Mouse (Mus musculus) T-helper 2 cell (primary cell): ENCODE data around the gene Cdkal1.

Experiments used
- in situ Hi-C: fragments of 300-600 bp; cut with MboI, MseI; formaldehyde crosslinking; loops from one replicate; pipeline ENCODE4 v1.15.1; 2025; ENCODE audit warnings: high pct_unique_total_duplicates

Cdkal1 gene

DNA sequence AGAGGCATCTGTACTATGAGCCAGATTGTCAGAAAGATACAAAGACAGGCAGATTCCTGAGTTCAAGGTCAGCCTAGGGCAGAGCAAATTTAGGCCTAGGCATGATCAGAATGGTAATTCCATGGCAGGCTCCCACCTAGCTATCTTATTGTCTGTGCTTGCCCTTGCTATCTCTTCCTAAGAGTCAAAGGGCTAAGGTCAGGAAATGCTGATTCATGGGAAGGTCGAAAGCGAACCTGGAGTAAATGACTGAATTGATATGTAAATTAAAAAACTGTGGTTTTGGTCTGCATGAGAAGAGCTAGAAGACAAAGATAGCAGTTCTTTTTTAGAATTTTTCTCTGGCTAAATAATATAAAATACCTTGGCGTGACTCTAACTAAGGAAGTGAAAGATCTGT, 262.4 kb downstream of the Cdkal1 start:
- in situ Hi-C loops = no loop called here

GRCm38 (mm10) chr13:29590685-29591084, 264.8 kb downstream of the Cdkal1 start:
- in situ Hi-C loops = no loop called here

DNA sequence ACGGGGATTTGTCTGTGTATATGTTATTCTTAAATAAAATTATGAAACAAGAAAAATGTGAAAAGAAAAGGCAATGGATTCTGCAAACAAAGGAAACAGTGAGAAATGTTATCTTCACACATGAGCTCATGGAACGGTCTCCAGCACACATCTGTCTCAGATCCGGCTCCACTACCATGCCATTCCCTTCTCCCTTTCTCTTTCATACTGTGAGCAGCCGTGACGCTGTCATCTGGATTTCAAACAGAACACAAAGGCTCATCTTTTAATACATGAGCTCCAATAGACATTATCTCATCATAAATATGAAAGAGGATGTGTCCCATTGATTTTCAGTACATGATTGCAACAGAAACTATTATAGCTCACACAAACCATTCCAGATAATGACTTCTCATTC, 265.3 kb downstream of the Cdkal1 start:
- in situ Hi-C loops = no loop called here

GRCm38 (mm10) chr13:29588693-29589092, 266.8 kb downstream of the Cdkal1 start:
- in situ Hi-C loops = no loop called here

- in situ Hi-C loops = no loop called here
Observed at GRCm38 (mm10) chr13:29581762-29582700, 273.4 kb downstream of the Cdkal1 start.

DNA sequence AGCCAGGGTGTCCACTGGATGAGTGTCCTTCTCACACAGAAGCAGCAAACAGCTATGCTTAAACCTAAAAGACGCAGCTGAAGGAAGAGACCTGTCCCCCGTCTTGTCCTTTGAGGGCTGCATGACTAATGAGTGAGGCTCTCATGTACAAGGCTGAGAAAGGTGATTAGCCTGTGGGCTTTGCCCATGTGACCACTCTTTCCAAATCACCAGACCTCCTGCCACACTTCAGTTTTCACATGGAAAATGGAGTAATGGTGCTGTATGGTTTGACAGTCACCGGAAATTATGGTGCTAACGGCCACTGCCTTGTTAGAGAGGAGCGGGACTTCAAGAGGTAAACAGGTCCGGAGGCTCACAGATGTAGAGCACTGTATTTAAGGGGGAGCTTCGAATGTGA, 274.7 kb downstream of the Cdkal1 start:
- in situ Hi-C loops = no loop called here

GRCm38 (mm10) chr13:29580009-29580408, 275.5 kb downstream of the Cdkal1 start:
- in situ Hi-C loops = no loop called here

- in situ Hi-C loops = no loop called here
Observed at GRCm38 (mm10) chr13:29578621-29579020, 276.9 kb downstream of the Cdkal1 start.

- in situ Hi-C loops = no loop called here
Observed at GRCm38 (mm10) chr13:29574784-29575183, 280.7 kb downstream of the Cdkal1 start.

GRCm38 (mm10) chr13:29572477-29572876, 283.0 kb downstream of the Cdkal1 start:
- in situ Hi-C loops = no loop called here

DNA sequence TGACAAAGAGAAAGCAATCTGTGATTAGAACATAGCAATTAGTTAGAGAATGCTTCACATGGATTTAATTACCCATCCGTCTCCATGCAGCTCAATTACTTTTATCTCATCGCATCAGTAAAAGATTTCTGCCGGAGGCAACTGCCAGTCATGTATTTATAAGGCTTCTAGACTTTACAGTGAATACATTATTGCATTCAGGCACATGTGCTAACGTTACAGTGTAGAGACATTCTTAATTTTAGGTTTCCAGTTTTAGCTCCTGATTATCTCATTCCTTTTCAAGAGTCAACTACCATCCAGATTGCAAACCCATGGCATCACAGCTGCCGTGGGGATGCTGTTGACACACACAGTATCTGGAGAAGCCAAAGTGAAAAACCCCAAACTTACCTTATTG, 289.8 kb downstream of the Cdkal1 start:
- in situ Hi-C loops = no loop called here

DNA sequence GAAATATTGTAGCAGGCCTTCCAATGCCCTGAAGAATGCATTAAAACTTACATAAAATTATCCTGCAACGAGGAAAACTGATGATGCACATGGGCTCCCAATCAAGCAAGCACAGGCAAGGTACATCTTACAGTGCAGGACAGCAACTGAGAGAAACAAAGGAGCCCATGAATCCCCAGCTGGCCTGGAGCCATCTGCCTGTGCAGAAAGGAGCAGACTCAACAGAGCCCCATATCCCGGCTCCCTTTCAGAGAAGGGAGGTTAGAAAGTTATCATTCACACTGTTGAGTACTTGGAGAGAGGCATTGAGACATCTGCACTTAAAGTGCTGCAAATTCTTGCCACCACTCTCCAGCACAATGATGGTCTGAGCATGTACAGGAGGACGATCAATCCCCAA, 296.3 kb downstream of the Cdkal1 start:
- in situ Hi-C loops = no loop called here

GRCm38 (mm10) chr13:29555160-29555785, 300.2 kb downstream of the Cdkal1 start:
- in situ Hi-C loops = no loop called here

DNA sequence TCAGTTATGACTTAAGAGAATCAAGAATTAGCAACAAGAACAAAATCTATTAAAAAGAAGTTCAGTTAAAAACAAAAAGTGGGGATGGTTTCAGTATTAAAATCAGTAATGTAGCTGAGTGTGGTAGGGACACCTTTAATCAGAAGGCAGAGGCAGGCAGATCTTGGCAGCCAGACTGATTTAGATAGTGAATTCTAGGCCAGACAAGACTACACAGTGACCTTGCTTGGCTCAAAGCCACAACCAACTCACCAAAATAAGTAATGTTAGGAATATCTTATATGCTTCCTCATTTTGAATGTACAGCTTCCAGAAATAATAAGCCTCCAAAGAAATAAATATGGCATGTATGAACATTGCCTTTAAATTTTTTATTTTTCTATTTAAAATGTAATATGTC, 301.7 kb downstream of the Cdkal1 start:
- in situ Hi-C loops = no loop called here

DNA sequence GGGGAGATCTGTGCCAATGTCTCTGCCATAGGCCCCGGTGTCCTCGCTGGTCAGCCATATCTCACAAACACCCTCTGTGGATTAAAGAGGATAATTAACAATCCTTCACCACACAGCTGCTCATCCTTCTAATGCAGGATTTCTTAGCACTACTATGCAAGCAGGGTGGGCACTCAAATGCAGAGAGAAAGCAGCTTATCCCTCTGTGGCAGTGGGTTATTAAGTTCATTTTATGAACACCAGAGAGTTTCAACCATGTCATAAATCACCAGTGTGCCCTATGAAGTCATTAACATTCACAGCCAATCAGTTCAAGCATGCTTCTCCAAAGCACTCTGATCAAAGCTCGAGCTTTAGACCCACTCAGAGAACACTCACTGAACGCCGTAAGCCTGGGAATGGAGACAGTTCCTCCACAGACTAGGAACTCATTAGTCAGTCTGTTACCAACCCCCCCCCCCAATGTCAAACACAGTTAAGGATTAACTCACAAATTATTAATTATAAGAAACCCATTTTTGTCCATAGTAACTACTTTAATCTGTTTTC, 303.1 kb downstream of the Cdkal1 start:
- in situ Hi-C loops = no loop called here

DNA sequence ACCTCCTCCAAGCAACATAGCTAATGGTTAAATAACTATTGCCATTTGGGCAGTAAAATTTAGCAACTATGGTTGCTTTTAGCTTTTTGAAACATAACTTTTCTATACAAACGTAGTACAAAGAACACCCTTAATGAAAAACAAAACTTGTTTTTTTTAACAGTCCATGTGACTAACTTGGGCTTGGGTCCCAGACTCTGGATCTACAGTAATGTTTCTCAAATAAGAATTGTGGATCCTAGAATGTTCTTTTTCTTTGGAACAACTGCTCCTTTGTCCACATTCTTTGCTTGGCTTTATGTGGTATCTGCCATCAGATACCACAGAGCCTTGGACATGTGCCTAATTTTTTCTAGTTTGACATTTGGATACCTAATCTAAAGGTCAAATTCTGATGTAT, 304.6 kb downstream of the Cdkal1 start:
- in situ Hi-C loops = no loop called here

DNA sequence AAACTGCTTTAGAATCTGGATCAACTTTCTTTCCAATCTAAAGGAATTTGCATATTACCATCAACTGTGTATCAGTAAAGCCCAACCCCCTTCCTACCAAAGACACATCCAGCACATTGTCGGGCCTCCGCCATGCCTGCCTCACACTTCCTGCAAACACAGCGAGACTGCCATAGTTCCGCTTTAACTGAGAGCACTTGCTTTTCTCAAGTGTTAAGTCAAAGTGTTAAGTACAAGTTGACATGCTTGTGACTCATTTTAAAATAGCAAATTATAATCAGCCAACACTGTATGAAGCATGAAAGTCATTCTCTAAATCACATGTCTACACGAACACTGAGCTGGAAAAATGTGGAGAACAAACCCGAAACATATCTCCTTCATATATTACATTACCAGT, 305.3 kb downstream of the Cdkal1 start:
- in situ Hi-C loops = no loop called here

- in situ Hi-C loops = no loop called here
Observed at GRCm38 (mm10) chr13:29549761-29550160, 305.7 kb downstream of the Cdkal1 start.

DNA sequence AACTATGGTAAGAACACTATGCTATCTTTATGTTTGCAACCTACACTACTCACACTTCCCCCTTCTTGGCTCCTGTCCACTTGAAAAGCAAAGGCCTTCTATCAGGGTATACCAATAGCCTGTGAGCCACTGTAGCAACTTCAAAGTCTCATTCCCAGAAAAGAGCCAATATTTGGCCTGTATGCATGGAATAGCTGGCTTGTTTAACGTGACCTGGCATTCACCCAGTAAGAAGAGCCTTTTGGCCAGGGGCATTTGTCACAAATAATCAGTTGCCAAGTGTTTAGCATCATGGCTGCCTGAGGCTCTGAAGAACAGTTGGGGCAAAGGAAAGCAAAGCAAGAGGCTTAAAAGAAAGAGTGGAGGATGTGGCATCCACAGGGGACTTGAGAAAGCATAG, 317.6 kb downstream of the Cdkal1 start:
- in situ Hi-C loops = no loop called here

DNA sequence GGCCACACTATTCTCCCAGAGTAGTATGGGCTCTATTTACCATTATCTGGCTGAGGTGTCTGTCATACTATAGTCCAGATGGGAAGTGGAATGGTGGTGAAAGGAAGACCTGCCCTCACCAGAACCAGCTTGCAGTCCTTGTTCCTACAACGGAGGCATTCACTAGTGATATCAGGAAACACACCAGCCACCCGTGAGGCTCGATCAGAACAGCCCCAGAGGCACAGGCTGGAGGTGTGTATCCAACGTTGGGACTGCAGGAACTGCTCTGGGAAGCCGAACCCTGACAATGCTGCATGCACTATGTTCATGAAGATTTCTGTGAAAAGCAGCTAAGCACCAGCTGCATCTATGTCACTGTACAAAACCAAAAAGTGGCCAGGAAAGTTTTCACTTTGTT, 321.9 kb downstream of the Cdkal1 start:
- in situ Hi-C loops = no loop called here

GRCm38 (mm10) chr13:29528344-29528743, 327.1 kb downstream of the Cdkal1 start:
- in situ Hi-C loops = no loop called here

- in situ Hi-C loops = no loop called here
Observed at GRCm38 (mm10) chr13:29521321-29521720, 334.2 kb downstream of the Cdkal1 start.

DNA sequence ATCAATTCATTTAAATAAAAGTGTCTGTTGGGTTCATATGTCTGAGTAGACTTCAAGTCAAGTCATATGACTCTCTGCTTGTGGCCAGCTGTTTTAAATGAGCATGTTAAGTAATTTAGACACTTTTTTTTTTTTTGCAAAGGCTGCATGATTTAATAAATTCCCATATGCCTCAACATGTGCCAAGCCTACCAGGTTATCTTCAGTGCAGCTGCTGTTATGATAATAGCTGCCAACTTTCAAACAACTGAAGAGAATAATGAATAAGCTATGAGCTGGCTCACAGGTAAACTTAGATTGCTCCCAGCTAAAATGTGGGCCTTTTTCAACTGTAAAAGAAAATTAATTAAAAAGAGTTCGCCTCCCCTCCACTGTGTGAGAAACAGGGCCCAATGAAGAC, 341.4 kb downstream of the Cdkal1 start:
- in situ Hi-C loops = no loop called here
